Mouse (Mus musculus) MEL (cell line): Measurements from ENCODE around the gene Pole3. TPM values are rescaled to one million over a fixed set of nuclear protein-coding genes. Genes with fewer than 3 reads are reported as not detected.

Source experiments
- DNase-seq: peaks from one replicate; pipeline ENCODE4 v3.0.0; 2011; ENCODE audit warnings: low read depth, low spot score
- H3K27ac ChIP-seq: 2 replicates; pipeline ENCODE4 v1.5.1; 2012; ENCODE audit warnings: low read depth, mild to moderate bottlenecking, control low read depth, low read length, moderate library complexity; ENCODE audit not compliant: control insufficient read depth
- H3K27me3 ChIP-seq, 2 experiments: fragments of 150-350 bp in 1 of 2; sonication (generic) in 1 of 2; 2 replicates each; pipeline ENCODE4 v1.6.1; 2012; ENCODE audit warnings: low read length in 2 of 2, mild to moderate bottlenecking in 2 of 2, improper control_type of control experiment in 1 of 2, moderate library complexity in 1 of 2; ENCODE audit not compliant: insufficient read depth in 2 of 2, control insufficient read depth in 1 of 2
- H3K36me3 ChIP-seq, 2 experiments: 2 replicates each; pipeline ENCODE4 v1.6.1; 2012 to 2014; ENCODE audit warnings: low read length in 2 of 2, improper control_type of control experiment in 1 of 2, inconsistent platforms in 1 of 2, mild to moderate bottlenecking in 1 of 2; ENCODE audit not compliant: insufficient read depth in 2 of 2, control insufficient read depth in 1 of 2
- H3K4me1 ChIP-seq, 2 experiments: fragments of 150-350 bp in 1 of 2; sonication (generic) in 1 of 2; 2 replicates each; pipeline ENCODE4 v1.6.1; 2012; ENCODE audit warnings: low read length in 2 of 2, improper control_type of control experiment in 1 of 2, mild to moderate bottlenecking in 1 of 2; ENCODE audit not compliant: insufficient read depth in 2 of 2, control insufficient read depth in 1 of 2
- H3K4me3 ChIP-seq, 2 experiments: fragments of 150-350 bp in 1 of 2; sonication (generic) in 1 of 2; 2 replicates each; pipeline ENCODE4 v1.5.1; 2012; ENCODE audit warnings: low read depth in 2 of 2, low read length in 2 of 2, mild to moderate bottlenecking in 2 of 2, moderate library complexity in 2 of 2, control low read depth in 1 of 2, improper control_type of control experiment in 1 of 2; ENCODE audit not compliant: control insufficient read depth in 1 of 2, insufficient read depth in 1 of 2
- H3K79me2 ChIP-seq: 2 replicates; pipeline ENCODE4 v1.6.1; 2012; ENCODE audit warnings: mild to moderate bottlenecking, low read length, moderate library complexity; ENCODE audit not compliant: control insufficient read depth, poor library complexity, insufficient read depth
- H3K9ac ChIP-seq: 2 replicates; pipeline ENCODE4 v1.6.1; 2012; ENCODE audit warnings: low read depth, mild to moderate bottlenecking, control low read depth, low read length, moderate library complexity; ENCODE audit not compliant: control insufficient read depth, poor library complexity, severe bottlenecking
- H3K9me3 ChIP-seq: fragments of 150-350 bp; sonication (generic); replicated peaks from 2 replicates; pipeline ENCODE4 v1.6.1; 2012; ENCODE audit warnings: mild to moderate bottlenecking, low read length, improper control_type of control experiment, moderate library complexity; ENCODE audit not compliant: insufficient read depth
- BHLHE40 ChIP-seq: IDR thresholded peaks from 2 replicates; pipeline ENCODE4 v1.6.1; 2012; ENCODE audit warnings: low read depth, mild to moderate bottlenecking, inconsistent platforms, low read length, improper control_type of control experiment, borderline replicate concordance
- CHD1 ChIP-seq: IDR thresholded peaks from 2 replicates; pipeline ENCODE4 v1.6.1; 2012; ENCODE audit warnings: low read depth, mild to moderate bottlenecking, inconsistent platforms, low read length, improper control_type of control experiment
- E2F4 ChIP-seq: IDR thresholded peaks from 2 replicates; pipeline ENCODE4 v1.6.1; 2011; ENCODE audit warnings: low read depth, low read length, improper control_type of control experiment, borderline replicate concordance
- EP300 ChIP-seq, 2 experiments: IDR thresholded peaks; 2 replicates each; pipeline ENCODE4 v1.6.1; 2011; ENCODE audit warnings: improper control_type of control experiment in 2 of 2, low read length in 2 of 2, low read depth in 1 of 2, mild to moderate bottlenecking in 1 of 2
- GATA1 ChIP-seq: IDR thresholded peaks from 2 replicates; pipeline ENCODE4 v1.6.1; 2011; ENCODE audit warnings: low read depth, low read length, improper control_type of control experiment
- MEF2A ChIP-seq: IDR thresholded peaks from 2 replicates; pipeline ENCODE4 v1.6.1; 2014; ENCODE audit warnings: low read depth, mild to moderate bottlenecking, inconsistent platforms, low read length, improper control_type of control experiment; ENCODE audit not compliant: poor library complexity, insufficient replicate concordance, severe bottlenecking; ENCODE audit errors: extremely low read depth
- MYB ChIP-seq: IDR thresholded peaks from 2 replicates; pipeline ENCODE4 v1.6.1; 2011; ENCODE audit warnings: mild to moderate bottlenecking, low read depth, low read length, improper control_type of control experiment
- MYC ChIP-seq: IDR thresholded peaks from 2 replicates; pipeline ENCODE4 v1.6.1; 2011; ENCODE audit warnings: low read depth, mild to moderate bottlenecking, low read length, improper control_type of control experiment, moderate library complexity
- RAD21 ChIP-seq: IDR thresholded peaks from 2 replicates; pipeline ENCODE4 v1.6.1; 2011; ENCODE audit warnings: mild to moderate bottlenecking, low read depth, low read length, improper control_type of control experiment
- polyA plus RNA-seq, 2 experiments: library from polyadenylated mRNA; stranded (reverse) in 1 of 2; unstranded in 1 of 2; fragments of >175 nt in 1 of 2; fragments of >200 nt in 1 of 2; gene quantifications; 2 replicates each; pipeline versions ENCODE4 v1.2.1 to v1.2.4; 2012; ENCODE audit warnings: low replicate concordance in 2 of 2, low read depth in 1 of 2; ENCODE audit not compliant: insufficient read length in 2 of 2, insufficient read depth in 1 of 2, missing spikeins in 1 of 2
- total RNA-seq: library from RNA; depleted of rRNA; stranded (reverse); fragments of 300-350 nt; gene quantifications from 2 replicates; pipeline ENCODE4 v1.2.3, GENCODE M21; 2012

Pole3 gene
- total and polyA plus RNA-seq, 3 experiments, result 63.6 to 103 TPM; not detected in 1

GRCm38 (mm10) chr4:62514995-62515394 is 9.9 kb downstream of the Pole3 start:
- H3K9me3 ChIP-seq, result no peaks in the 10 kb centered on the region
- no peak for TF ChIP-seq GATA1
- peaks cover 29% of the 10 kb centered on the region for H3K79me2 ChIP-seq
- no peak overlapping the region for H3K4me3 ChIP-seq
- H3K4me1 ChIP-seq, result peaks cover 39 to 44% of the 10 kb centered on the region in 2 experiments
- no peaks in the 10 kb centered on the region for H3K27me3 ChIP-seq
- peaks cover 4 to 41% of the 10 kb centered on the region in 2 experiments; a peak in 3 of 4 replicates for H3K36me3 ChIP-seq
- no peak overlapping the region for H3K27ac ChIP-seq
- DNase-seq, result no peak
- H3K9ac ChIP-seq, result no peak overlapping the region

GRCm38 (mm10) chr4:62513998-62514506 is 10.8 kb downstream of the Pole3 start:
- no peak overlapping the region for H3K9ac ChIP-seq
- DNase-seq, result peak; percentile 20
- H3K4me3 ChIP-seq, result no peak overlapping the region
- peaks cover 20% of the 10 kb centered on the region for H3K79me2 ChIP-seq
- H3K4me1 ChIP-seq, result peaks cover 39 to 42% of the 10 kb centered on the region in 2 experiments
- H3K27ac ChIP-seq, result no peak overlapping the region
- H3K9me3 ChIP-seq, result no peaks in the 10 kb centered on the region
- H3K27me3 ChIP-seq, result no peaks in the 10 kb centered on the region
- TF ChIP-seq BHLHE40, result no peak
- TF ChIP-seq MEF2A, result no peak
- no peak for TF ChIP-seq MYC
- no peak for TF ChIP-seq MYB
- no peak for TF ChIP-seq RAD21
- no peak for TF ChIP-seq CHD1
- H3K36me3 ChIP-seq, result peaks cover 5 to 40% of the 10 kb centered on the region in 2 experiments; a peak in 3 of 4 replicates

GRCm38 (mm10) chr4:62509946-62510345 is 14.9 kb downstream of the Pole3 start:
- no peak for TF ChIP-seq E2F4
- TF ChIP-seq EP300 (IDR thresholded peaks at IDR 0.05; ENCODE audit: low read depth in 1 of 2, low read length in 2 of 2), result no peak
- Histone ChIP-seq H3K9ac (no peak overlapping the region), H3K27me3 (no peaks in the 10 kb centered on the region), H3K79me2 (no peaks in the 10 kb centered on the region), H3K4me1 (peaks cover under 1 to 1% of the 10 kb centered on the region in 2 experiments; a peak in 3 of 4 replicates), H3K36me3 (peaks cover 0 to 11% of the 10 kb centered on the region in 2 experiments; a peak in 3 of 4 replicates), H3K27ac (no peak overlapping the region), H3K9me3 (no peaks in the 10 kb centered on the region), H3K4me3 (no peak overlapping the region)
- DNase-seq, result peak; percentile 5
